ENCODE assay signal across 10 mouse cellular contexts in the genomic region with DNA sequence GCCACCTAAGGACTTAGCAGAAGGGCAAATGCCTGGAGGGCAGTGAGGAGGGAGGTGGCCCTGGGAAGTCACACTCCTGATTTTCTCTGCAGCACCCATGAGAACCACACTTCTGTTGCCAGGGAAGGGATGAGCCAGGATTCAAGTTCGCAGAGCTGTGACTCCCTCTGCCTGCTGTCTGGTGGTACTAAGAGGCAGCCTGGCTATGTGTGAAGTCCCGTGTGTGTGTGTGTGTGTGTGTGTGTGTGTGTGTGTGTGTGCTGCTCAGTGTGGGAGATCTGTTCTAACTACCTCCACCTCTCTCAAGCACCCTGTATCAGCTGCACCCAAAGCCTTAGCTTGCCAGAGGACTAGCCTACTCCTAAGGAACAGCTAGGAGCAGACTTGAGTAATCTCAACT.
DNase-seq lines count a peak whose midpoint lies in the region; ATAC-seq lines count a peak whose summit lies in the region.
"Had no signal": no experiment of that assay in that cellular context is flagged by ENCODE, and none has a peak within 500 bp of the region (broad histone marks: within the 10 kb centered on the region; RNA-seq: fewer than 3 reads in every experiment).

No protein-coding gene starts in this region.

- WGBS in forebrain, embryonic 15.5 days, result 68% methylated on average over 2 of the region's 2 CpGs

- peaks cover 5% of the 10 kb centered on the region; the same call in 1 of the 2 replicates for H3K4me1 ChIP-seq in forebrain, embryonic 15.5 days

- ATAC-seq in forebrain, embryonic 15.5 days (replicated peaks), result no peak
- ATAC-seq: activated CD4-positive, CD25-positive, alpha-beta regulatory T cell, adult 4 months had no signal

- no peak overlapping the region for H3K27ac ChIP-seq in forebrain, embryonic 15.5 days (replicated peaks)

- intact Hi-C loops in heart, postnatal 10 days (cut with DNase I), result no loop called here
- intact Hi-C loops in heart, postnatal 36 days (cut with DNase I), result no loop called here

- H3K4me3 ChIP-seq in forebrain, embryonic 15.5 days, result no peak overlapping the region

- H3K9me3 ChIP-seq in forebrain, embryonic 15.5 days, result no peaks in the 10 kb centered on the region

- H3K36me3 ChIP-seq in forebrain, embryonic 15.5 days, result no peaks in the 10 kb centered on the region

- H3K9ac ChIP-seq in forebrain, embryonic 15.5 days (replicated peaks), result no peak overlapping the region

- H3K4me2 ChIP-seq in forebrain, embryonic 15.5 days (replicated peaks), result no peak overlapping the region

- H3K27me3 ChIP-seq in forebrain, embryonic 15.5 days, result no peaks in the 10 kb centered on the region

- DNase-seq in heart, postnatal 10 days, result peak; percentile 46 to 67
- no peak for DNase-seq in heart, postnatal 36 days
- peak; percentile 31 for DNase-seq in adipocyte (ENCODE audit: low spot score)
- peak; percentile 23 to 46 for DNase-seq in frontal cortex, postnatal 25 days (ENCODE audit: low spot score in 2 of 2)
- peak; percentile 50 for DNase-seq in lung, postnatal 14 days
- DNase-seq in embryo, embryonic 10.5 days (ENCODE audit: low spot score), result no peak
- DNase-seq in thymus, adult 18-20 months, result no peak
- DNase-seq: thymus, postnatal 14 days had no signal

Comparison
In these comparisons a context has a peak if more than half of its experiments do, and no peak if none do; other contexts are left out.
1. DNase-seq: peak in heart, postnatal 10 days (2 of 2), adipocyte (single experiment), frontal cortex, postnatal 25 days (2 of 2) and lung, postnatal 14 days (single experiment); none in heart, postnatal 36 days (0 of 2), embryo, embryonic 10.5 days (single experiment) and thymus, adult 18-20 months (0 of 2).